Mouse (Mus musculus) frontal cortex, postnatal 10 days (tissue): ENCODE results near the gene Zc3hc1.
"Not testable (repeated sequence)": the region's sequence is repeated elsewhere in the genome, so short reads cannot be mapped to it uniquely, and the experiment has no call there.

Experiments used
- DNase-seq, 2 experiments: peaks; one replicate each; pipeline ENCODE4 v3.0.0; 2022; ENCODE audit warnings: low spot score in 2 of 2, mixed read lengths in 1 of 2

The Zc3hc1 gene

GRCm38 (mm10) chr6:30390714-30391697 lies at the start of gene Zc3hc1:
TSS of gene Zc3hc1 (minus strand) at chr6:30391028.
- DNase-seq = peak; percentile 34 to 63

- no peak for DNase-seq
These were observed 48.7 kb upstream of the Zc3hc1 start for GRCm38 (mm10) chr6:30439576-30439975.

GRCm38 (mm10) chr6:30437054-30437453 lies 46.2 kb upstream of the Zc3hc1 start:
- DNase-seq = no peak

DNA sequence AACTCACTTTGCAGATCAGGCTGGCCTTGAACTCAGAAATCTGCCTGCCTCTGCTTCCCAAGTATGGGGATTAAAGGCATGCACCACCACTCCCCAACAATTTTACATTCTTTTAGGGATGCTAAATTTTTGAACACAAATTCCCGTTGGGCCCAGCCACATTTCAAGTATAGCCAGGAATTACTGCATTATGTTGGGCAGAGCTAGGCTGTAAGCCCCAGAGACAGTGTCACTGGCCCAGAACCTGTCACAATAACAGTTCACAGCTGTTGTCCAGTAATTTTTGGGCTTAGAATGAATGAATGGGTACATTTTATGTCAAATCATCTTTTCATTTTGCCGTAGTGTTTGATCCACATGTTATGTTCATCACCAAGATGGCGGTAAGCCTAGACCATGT lies 45.6 kb upstream of the Zc3hc1 start:
- no peak for DNase-seq

- no peak for DNase-seq
These were observed 41.8 kb upstream of the Zc3hc1 start for GRCm38 (mm10) chr6:30432461-30433192.

DNA sequence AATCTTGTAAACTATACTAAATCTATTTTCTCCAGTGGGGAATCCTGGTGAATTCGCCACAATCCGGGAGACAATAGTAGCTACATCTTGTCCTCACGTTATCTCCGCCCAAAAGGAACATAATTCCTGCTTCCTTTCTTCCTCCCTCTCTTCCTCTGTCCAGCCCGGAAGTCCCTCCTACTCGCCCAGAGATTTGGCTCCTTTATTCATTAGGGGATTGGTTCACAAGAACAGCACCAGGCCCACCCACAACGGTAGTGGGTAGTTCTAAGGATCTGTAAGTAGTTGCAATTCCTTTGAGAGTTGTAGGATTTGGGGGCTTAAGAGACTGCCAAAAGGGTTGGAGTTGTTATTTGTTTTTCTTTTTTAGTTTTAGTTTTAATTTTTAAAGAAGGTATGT lies 26.0 kb upstream of the Zc3hc1 start:
- DNase-seq = no peak

GRCm38 (mm10) chr6:30416126-30416525 lies 25.3 kb upstream of the Zc3hc1 start:
- DNase-seq = no peak

DNA sequence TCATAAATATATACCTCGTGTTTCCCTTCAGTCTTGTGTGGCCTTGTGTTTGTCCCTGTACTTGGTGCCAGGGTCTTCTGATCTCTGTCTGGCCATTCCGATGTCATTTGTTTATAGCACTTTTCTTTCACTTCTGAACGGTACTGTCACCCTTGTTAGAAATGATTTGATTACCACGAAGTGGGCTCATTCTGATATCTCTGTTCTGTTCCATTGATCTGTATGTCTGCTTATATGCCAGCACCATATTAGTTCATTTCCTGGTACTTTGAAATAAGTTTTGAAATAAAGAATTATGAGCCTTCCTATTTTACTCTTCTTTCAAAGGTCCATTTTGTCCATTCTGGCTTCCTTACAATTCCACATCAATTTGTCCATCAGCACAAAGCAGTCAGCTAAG lies 20.5 kb upstream of the Zc3hc1 start:
- no peak for DNase-seq

DNA sequence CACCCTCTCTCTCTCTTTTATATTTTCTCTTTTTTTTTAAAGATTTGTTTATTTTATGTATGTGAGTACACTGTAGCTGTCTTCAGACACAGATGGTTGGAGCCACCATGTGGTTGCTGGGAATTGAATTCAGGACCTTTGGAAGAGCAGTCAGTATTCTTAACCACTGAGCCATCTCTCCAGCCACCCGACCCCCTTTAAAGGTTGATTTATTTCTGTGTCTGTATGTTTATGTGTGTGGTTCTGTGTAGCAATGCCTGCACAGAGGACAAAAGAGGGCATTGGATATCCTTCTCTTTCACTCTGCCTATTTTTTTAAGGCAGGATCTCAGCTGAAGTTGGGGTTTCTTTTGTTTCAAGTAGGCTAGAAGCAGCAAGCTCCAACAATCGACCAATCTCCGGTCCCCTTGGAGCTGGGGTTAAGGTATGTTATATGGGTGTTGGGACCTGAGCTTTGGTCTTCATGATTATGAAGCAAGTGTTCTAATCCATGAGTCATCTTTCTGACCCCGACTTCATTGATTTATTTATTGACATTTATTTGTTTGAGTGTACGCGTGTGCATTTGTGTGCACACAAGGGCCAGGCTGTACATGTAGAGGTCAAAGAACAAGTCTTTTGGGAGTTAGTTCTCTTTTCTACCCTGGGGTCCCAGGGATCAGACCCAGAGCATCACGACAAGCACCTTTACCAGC lies 18.7 kb upstream of the Zc3hc1 start:
- no peak for DNase-seq

DNA sequence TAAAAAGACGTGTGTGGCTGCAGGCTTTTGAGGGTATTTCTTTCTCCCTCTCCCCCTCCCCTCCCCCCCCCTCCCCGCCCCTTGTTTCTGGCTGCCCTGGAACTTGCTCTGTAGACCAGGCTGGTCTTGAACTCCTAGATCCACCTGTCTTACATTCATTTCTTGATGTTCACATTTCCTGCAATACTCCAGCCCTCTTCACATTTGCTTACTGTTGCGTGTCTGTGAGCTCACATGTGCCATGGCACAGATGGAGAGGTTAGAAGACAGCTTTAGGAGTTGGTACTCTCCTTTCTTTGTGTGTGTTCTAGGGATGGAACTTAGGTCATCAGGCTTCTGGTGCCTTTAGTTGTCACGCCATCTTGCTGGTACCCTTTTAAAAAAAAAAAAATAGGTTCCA lies 17.4 kb upstream of the Zc3hc1 start:
- DNase-seq = no peak

GRCm38 (mm10) chr6:30404671-30405070 lies 13.8 kb upstream of the Zc3hc1 start:
- DNase-seq = no peak

GRCm38 (mm10) chr6:30403465-30403864 lies 12.6 kb upstream of the Zc3hc1 start:
- DNase-seq = peak; percentile 62 to 68

DNA sequence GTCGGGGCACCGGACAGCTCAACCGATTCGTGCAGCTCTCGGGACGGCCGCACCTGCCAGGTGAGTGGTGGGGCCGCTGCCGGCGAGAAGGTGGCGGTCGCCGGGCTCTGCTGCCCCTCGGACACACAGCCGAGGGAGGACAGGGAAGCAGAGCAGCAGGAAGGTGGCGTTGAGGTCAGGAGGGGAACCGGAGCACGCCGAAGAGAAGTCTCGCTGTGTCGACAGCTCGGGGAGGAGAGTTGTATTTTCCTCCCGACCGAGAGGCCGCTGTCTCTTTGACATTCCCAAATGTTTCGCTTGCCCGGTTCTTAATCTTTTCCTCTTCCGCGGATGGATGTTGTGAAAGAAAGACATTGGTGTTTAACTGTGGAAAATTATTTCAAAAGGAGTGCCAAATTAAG lies 11.3 kb upstream of the Zc3hc1 start:
- DNase-seq = no peak

DNA sequence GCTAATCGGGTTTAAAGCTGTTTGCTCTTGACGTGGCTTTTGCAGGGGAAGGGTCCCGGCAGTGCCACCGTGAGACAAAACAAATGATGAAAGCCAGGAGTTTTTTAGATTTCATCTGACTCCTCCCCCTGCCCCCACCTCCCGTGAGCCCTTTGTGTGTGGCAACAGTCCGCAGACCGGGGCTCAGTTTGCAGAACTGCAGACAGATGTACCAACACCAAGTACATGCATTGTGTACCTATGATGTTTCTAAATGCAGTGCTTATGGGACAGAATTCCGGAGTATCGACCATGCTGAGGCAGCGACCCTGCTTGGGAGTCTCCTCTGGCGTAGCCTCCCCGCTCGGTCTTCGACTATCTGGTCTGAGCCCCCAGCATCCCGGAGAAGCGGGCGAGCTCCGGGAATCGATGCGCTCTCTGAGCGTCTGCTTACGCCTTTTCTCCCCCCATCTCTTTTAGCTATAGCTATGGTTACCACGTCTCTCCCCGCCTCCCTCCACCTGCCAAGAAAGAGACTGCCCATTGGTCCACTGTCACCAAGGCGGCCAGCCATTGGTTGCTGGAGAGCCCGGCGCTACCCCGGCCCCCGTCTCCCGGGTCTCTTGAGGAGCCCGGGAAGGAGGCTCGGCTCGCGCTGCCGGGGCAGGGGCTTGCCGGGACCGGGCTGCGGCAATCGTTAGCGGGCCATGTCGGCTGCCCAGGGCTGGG lies 10.6 kb upstream of the Zc3hc1 start, which contains the start of gene Klhdc10:
Klhdc10 (plus strand) TSS at position 561 of the 708 bp plus-strand sequence.
- peak; percentile 99 for DNase-seq

DNA sequence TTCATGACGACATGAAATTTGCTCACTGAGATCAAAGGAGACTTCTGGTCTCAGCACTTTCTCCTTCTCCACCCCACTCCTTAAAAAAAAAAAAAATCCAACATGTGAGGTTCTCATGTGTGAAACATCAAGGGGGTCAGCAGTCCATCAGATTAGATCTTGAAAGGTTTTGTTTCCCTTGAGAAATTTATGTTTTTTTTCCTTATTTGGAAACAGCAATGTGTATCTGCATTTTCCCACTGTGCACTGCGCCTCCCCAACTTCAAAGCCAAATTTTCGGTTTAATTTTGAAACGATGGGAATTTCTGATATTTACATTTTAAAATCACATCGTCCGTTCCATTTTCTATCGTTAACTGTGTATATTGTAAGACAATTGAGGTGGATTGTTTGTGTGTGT lies 9.9 kb upstream of the Zc3hc1 start:
- DNase-seq = no peak

DNA sequence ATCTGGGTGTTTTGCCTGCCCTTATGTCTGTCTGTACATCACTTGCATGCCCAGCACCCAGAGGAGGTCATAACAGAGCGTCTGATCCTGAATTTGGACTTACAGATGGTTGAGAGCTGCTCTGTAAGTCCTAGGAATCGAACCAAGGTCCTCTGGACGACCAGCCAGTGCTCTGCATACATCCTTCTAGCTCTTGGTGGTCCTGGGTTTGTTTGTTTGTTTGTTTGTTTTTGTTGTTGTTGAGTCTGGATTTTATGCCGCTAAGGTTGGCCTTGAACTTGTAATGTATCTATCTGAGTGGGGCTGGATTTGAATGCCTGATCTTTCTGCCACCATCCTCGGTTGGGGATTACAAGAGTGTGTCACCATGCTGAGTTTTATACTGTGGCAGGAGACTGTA lies 9.3 kb upstream of the Zc3hc1 start:
- DNase-seq = no peak

GRCm38 (mm10) chr6:30391996-30392395 lies 1.2 kb upstream of the Zc3hc1 start:
- no peak for DNase-seq

- not testable (repeated sequence) for DNase-seq
These were observed 557 bp downstream of the Zc3hc1 start for GRCm38 (mm10) chr6:30390271-30390670.

DNA sequence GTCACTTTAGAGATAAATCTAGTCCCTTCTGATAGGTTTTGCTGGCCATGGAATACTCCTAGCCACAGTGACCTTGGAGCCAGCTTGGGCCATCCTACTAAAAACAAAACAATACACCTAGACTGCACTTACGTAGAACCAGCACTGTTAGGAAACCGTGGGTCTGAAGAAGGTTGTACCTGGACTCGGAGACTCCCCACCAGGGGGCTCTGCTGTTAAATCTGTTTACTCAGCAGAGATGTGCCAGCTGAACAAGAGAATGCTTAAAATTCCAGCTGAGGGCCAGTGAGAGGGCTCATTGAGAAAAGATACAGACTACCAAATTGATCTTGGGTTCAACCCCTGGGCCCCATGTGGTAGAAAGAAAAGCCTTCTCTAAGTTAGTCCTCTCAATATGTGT lies 9.7 kb downstream of the Zc3hc1 start:
- DNase-seq = no peak

DNA sequence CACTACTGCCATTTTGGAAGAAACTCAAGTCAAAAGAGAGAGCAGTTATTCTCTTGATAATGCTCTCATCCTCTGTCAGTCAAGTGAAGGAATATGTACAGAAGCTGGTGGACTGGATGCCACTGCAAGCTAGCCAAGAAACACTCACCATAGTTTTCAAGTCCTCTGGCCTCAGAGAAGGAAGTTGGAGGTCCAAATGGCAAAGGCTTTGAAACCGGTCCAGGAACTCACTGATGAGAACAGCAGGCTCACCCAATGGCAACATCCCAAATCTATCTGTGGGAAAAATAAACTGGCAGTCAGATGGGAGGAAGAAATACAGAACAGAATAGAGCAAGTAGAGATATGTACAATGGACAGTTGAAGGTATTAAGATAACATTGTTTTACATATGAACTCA lies 15.0 kb downstream of the Zc3hc1 start:
- DNase-seq = no peak

DNA sequence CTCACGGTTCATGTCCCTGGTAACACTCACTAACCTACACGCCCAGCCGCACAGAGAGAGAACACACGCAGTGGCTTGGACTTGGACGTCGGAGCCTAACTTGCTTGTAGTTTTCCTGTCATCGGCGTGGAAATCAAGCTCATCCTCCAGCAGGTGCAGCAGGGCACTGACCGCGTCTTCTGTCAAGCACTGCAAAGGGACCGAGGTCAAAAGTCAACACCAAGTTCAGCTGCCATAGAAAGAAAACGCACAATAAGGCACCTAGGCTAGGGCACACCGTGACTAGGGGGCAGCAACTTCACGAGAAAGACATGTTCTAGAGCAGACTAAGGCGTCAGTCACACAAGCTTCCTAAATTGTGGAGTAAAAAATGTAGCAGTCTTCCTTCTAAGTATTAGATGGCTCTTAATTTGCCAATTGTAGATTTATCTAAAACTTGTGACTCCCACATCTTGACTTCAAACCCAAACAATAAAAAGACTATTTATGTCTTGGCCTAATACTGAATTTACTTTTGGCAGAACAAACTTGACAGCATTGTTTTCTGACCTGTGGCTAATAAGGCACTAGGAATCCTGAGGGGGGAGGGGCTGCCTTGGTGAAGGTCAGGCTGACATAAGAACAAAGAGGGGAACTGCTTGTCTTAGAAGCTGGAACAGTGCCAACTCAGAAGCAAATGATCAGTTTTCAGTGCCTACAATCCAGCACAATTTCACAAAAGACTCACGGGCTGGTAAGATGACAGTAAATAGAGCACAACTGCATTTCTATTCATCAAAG lies 15.9 kb downstream of the Zc3hc1 start:
- DNase-seq = no peak
